ENCODE assay signal across 38 mouse cellular contexts in the genomic region with DNA sequence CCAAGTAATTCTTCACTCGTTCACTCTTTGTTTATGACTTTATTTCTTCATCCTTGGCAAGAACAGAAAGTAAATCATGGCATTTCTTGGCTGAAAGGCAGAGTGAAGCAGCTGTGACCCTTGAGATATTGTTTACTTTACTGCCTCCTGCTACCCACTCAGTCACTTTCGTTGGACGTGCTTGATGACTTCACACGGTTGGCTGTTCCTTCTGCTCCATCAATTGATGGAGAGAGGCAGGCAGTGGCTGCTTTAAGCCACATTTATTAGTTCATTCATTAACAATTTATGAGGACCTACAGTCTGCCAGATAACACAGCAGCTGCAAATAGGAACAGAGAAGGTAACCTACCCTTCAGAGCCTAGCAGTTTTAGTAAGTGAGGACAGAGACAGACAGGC. TPM values are rescaled to one million over a fixed set of nuclear protein-coding genes. Genes with fewer than 3 reads are reported as not detected.
DNase-seq lines count a peak whose midpoint lies in the region; ATAC-seq and TF ChIP-seq lines count a peak whose summit lies in the region.
"Had no signal": no experiment of that assay in that cellular context is flagged by ENCODE, and none has a peak within 500 bp of the region (broad histone marks: within the 10 kb centered on the region; RNA-seq: fewer than 3 reads in every experiment).

No protein-coding gene starts in this region.

- no peaks in the 10 kb centered on the region for H3K36me3 ChIP-seq in lung, embryonic 14.5 days (ENCODE audit: insufficient read depth)
- no peaks in the 10 kb centered on the region for H3K36me3 ChIP-seq in midbrain, embryonic 15.5 days (replicated peaks)
- no peaks in the 10 kb centered on the region for H3K36me3 ChIP-seq in midbrain, embryonic 16.5 days (ENCODE audit: control insufficient read depth, insufficient read depth, low read length)
- H3K36me3 ChIP-seq: embryonic facial prominence, embryonic 12.5 days; hindbrain, embryonic 10.5 days; midbrain, embryonic 10.5 days had no signal

- no peaks in the 10 kb centered on the region for H3K9me3 ChIP-seq in lung, embryonic 14.5 days (ENCODE audit: low read depth, low read length)
- H3K9me3 ChIP-seq in midbrain, embryonic 15.5 days, result no peaks in the 10 kb centered on the region
- no peaks in the 10 kb centered on the region for H3K9me3 ChIP-seq in midbrain, embryonic 16.5 days (replicated peaks; ENCODE audit: control insufficient read depth, low read length, poor library complexity, severe bottlenecking)
- H3K9me3 ChIP-seq: embryonic facial prominence, embryonic 12.5 days; hindbrain, embryonic 10.5 days; midbrain, embryonic 10.5 days had no signal

- H3K9ac ChIP-seq in lung, embryonic 14.5 days, result no peak overlapping the region
- H3K9ac ChIP-seq in midbrain, embryonic 15.5 days, result no peak overlapping the region
- H3K9ac ChIP-seq in midbrain, embryonic 16.5 days (ENCODE audit: low read depth, low read length), result no peak overlapping the region
- H3K9ac ChIP-seq: embryonic facial prominence, embryonic 12.5 days; liver, embryonic 14.5 days had no signal

- H3K4me1 ChIP-seq in lung, embryonic 14.5 days (ENCODE audit: insufficient read depth), result peaks cover 5% of the 10 kb centered on the region; the same call in 1 of the 2 replicates
- H3K4me1 ChIP-seq in midbrain, embryonic 15.5 days, result peaks cover 8% of the 10 kb centered on the region
- H3K4me1 ChIP-seq in midbrain, embryonic 16.5 days (ENCODE audit: control insufficient read depth, insufficient read depth, low read length), result 0 out of 2 replicates have a peak, but pooled peaks cover 4% of the 10 kb centered on the region
- H3K4me1 ChIP-seq: hindbrain, embryonic 10.5 days; midbrain, embryonic 10.5 days had no signal

- no peak for TF ChIP-seq CTCF in lung, embryonic 14.5 days (IDR thresholded peaks at IDR 0.05; ENCODE audit: low read depth)

- H3K27me3 ChIP-seq in lung, embryonic 14.5 days (ENCODE audit: insufficient read depth, low read length), result no peaks in the 10 kb centered on the region
- H3K27me3 ChIP-seq in midbrain, embryonic 15.5 days (replicated peaks), result no peaks in the 10 kb centered on the region
- no peaks in the 10 kb centered on the region for H3K27me3 ChIP-seq in midbrain, embryonic 16.5 days (ENCODE audit: control insufficient read depth, insufficient read depth, low read depth, low read length)
- H3K27me3 ChIP-seq: CH12.LX; embryonic facial prominence, embryonic 12.5 days had no signal

- no peak overlapping the region for H3K4me2 ChIP-seq in lung, embryonic 14.5 days
- H3K4me2 ChIP-seq in midbrain, embryonic 15.5 days, result no peak overlapping the region
- no peak overlapping the region for H3K4me2 ChIP-seq in midbrain, embryonic 16.5 days (ENCODE audit: low read length)
- H3K4me2 ChIP-seq: embryonic facial prominence, embryonic 12.5 days had no signal

- WGBS in lung, embryonic 14.5 days, result 4% methylated on average over 4 of the region's 4 CpGs
- 65% methylated on average over 4 of the region's 4 CpGs for WGBS in midbrain, embryonic 15.5 days
- WGBS in midbrain, embryonic 16.5 days, result 59% methylated on average over 4 of the region's 4 CpGs

- no peak overlapping the region for H3K27ac ChIP-seq in lung, embryonic 14.5 days (ENCODE audit: low read depth)
- no peak overlapping the region for H3K27ac ChIP-seq in midbrain, embryonic 15.5 days
- no peak overlapping the region for H3K27ac ChIP-seq in midbrain, embryonic 16.5 days (ENCODE audit: low read length)
- H3K27ac ChIP-seq: embryonic facial prominence, embryonic 12.5 days; gastrocnemius, adult 2 months; hindbrain, embryonic 10.5 days; liver, embryonic 14.5 days; macrophage; midbrain, embryonic 10.5 days had no signal

- peak; percentile 95 for ATAC-seq in lung, embryonic 14.5 days (ENCODE audit: insufficient read depth)
- ATAC-seq in midbrain, embryonic 15.5 days (replicated peaks), result 0 out of 2 replicates have a peak, but pooled peaks have one; percentile 16
- no peak for ATAC-seq in midbrain, embryonic 16.5 days
- ATAC-seq: forebrain, embryonic 16.5 days; intestine, postnatal 0 days had no signal

- peak; percentile 24 for DNase-seq in embryo, embryonic 10 days (ENCODE audit: low spot score)
- no peak for DNase-seq in embryo, embryonic 9.5 days (ENCODE audit: extremely low spot score)
- DNase-seq in lung, embryonic 14.5 days, result peak; percentile 82
- no peak for DNase-seq in lung, postnatal 36 days
- DNase-seq in mesoderm, embryonic 11.5 days (ENCODE audit: low read depth, low spot score), result peak; percentile 15
- no peak for DNase-seq in left cerebral cortex, adult 18-20 months (ENCODE audit: low spot score in 2 of 2)
- DNase-seq: adrenal gland, adult 8-10 months; cerebellum, adult 8-10 months; cerebellum, postnatal 25 days; gastrocnemius, adult 2 months; gastrocnemius, postnatal 36 days; heart, postnatal 14 days; kidney, adult 9 months; kidney, postnatal 10 days; layer of hippocampus, adult 9-11 months; liver; right cerebral cortex, postnatal 14 days; thymus, postnatal 4 days had no signal

- H3K4me3 ChIP-seq in lung, embryonic 14.5 days (ENCODE audit: low read depth, low read length), result no peak overlapping the region
- no peak overlapping the region for H3K4me3 ChIP-seq in midbrain, embryonic 15.5 days
- H3K4me3 ChIP-seq in midbrain, embryonic 16.5 days (ENCODE audit: low read depth, low read length), result no peak overlapping the region
- H3K4me3 ChIP-seq: embryonic facial prominence, embryonic 12.5 days; gastrocnemius, adult 2 months; hindbrain, embryonic 10.5 days; midbrain, embryonic 10.5 days had no signal

RNA-seq across cellular contexts. Expression of a gene that starts 51.7 kb away (rescaled TPM):
- not detected in 2 replicates for polyA plus RNA-seq in lung, embryonic 14.5 days (2014; fragmentation: Nextera tagmentation; extraction: Ambion mirVana)
- polyA plus RNA-seq in midbrain, embryonic 15.5 days (2015; fragmentation: Nextera tagmentation; extraction: Ambion mirVana), result not detected in 2 replicates
- not detected in 2 replicates for polyA plus RNA-seq in midbrain, embryonic 16.5 days (2015; fragmentation: Nextera tagmentation; extraction: Ambion mirVana)
- not detected for total RNA-seq in left cerebral cortex, adult 18-20 months (2021)
- total RNA-seq: adrenal gland, adult 8-10 months; adrenal gland, postnatal 4 days; gastrocnemius, adult 2 months; gastrocnemius, postnatal 36 days; heart, postnatal 14 days; left cerebral cortex, postnatal 14 days; monocyte, adult 5-6 weeks had no signal
- polyA plus RNA-seq: C2C12; embryonic facial prominence, embryonic 12.5 days; forebrain, embryonic 16.5 days; heart, embryonic 14.5 days; hindbrain, embryonic 10.5 days; intestine, postnatal 0 days; large intestine, adult 2 months; limb, embryonic 11.5 days; liver, embryonic 14.5 days; macrophage; small intestine, adult 2 months; stomach, embryonic 14.5 days; thymus, postnatal 0 days had no signal

Comparison
In these comparisons a context has a peak if more than half of its experiments do, and no peak if none do; other contexts are left out.
1. DNase-seq: peak in embryo, embryonic 10 days (single experiment), lung, embryonic 14.5 days (single experiment) and mesoderm, embryonic 11.5 days (single experiment); none in embryo, embryonic 9.5 days (single experiment), lung, postnatal 36 days (single experiment) and left cerebral cortex, adult 18-20 months (0 of 2).